Mouse (Mus musculus): ENCODE results near the gene Casp8. TPM values are rescaled to one million over a fixed set of nuclear protein-coding genes. Genes with fewer than 3 reads are reported as not detected.
A peak's percentile ranks its signal among the peaks of the same experiment; 100 is the strongest.
"Not testable (repeated sequence)": the region's sequence is repeated elsewhere in the genome, so short reads cannot be mapped to it uniquely, and the experiment has no call there.

Gene Casp8
- polyA plus RNA-seq, 1 experiment from 2014 or later, result 4.6 TPM

DNA sequence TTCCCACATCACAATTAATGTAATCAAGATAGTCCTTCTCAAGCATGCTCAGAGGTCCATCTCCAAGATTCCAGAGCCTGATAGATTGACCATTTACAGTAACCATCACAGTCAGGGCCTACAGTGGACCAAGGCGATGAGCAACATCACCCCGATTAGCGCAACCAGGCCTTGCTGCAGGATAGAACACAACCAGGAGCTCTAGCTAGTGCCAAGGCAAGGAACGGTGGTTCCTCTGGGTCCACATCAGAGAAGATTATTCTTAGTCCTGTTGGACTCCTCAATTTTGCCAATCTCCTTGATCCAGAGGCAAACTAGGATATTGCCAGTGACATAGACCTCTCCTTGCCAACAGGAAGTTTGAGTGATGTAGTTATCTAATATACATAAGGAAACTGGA, 6.8 kb upstream of the Casp8 start:
- ATAC-seq (ENCODE audit: low FRiP score, low TSS enrichment) (no peak), DNase-seq (no peak)
- H3K27ac ChIP-seq (replicated peaks; ENCODE audit: low read depth, low read length), result no peak overlapping the region
- no peaks in the 10 kb centered on the region for H3K4me1 ChIP-seq (ENCODE audit: control insufficient read depth, insufficient read depth, low read length)
- no peak overlapping the region for H3K4me3 ChIP-seq (replicated peaks; ENCODE audit: low read depth, low read length)
- WGBS, result 95% methylated on average over 4 of the region's 4 CpGs
- H3K4me2 ChIP-seq (ENCODE audit: low read length), result no peak overlapping the region
- H3K9me3 ChIP-seq (ENCODE audit: control insufficient read depth, low read length), result no peaks in the 10 kb centered on the region
- no peak overlapping the region for H3K9ac ChIP-seq (replicated peaks; ENCODE audit: low read length)
- H3K36me3 ChIP-seq (ENCODE audit: control insufficient read depth, insufficient read depth, low read length), result no peaks in the 10 kb centered on the region
- no peaks in the 10 kb centered on the region for H3K27me3 ChIP-seq (ENCODE audit: control insufficient read depth, insufficient read depth, low read length)

DNA sequence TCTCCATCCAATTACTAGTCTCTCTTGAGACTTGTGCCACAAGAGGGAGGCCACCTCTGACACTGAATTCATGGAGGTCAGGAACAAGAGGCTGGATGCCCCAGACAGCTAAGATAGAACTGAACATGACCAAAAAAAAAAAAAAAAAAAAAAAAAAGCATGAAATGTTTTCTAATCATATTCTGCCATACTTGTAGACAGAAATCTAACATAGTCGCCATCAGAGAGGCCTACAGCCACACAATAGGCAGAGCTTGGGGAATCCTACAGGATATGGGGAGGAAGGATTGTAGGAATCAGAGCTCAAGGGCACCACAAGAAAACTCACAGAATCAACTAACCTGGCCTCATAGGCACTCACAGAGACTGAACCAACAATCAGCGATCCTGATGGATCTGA, 469 bp upstream of the Casp8 start:
- Histone ChIP-seq H3K4me1 (ENCODE audit: control insufficient read depth, insufficient read depth, low read length) (no peaks in the 10 kb centered on the region), H3K9me3 (ENCODE audit: control insufficient read depth, low read length) (no peaks in the 10 kb centered on the region), H3K27ac (replicated peaks; ENCODE audit: low read depth, low read length) (no peak overlapping the region), H3K36me3 (ENCODE audit: control insufficient read depth, insufficient read depth, low read length) (no peaks in the 10 kb centered on the region), H3K27me3 (ENCODE audit: control insufficient read depth, insufficient read depth, low read length) (no peaks in the 10 kb centered on the region), H3K4me3 (replicated peaks; ENCODE audit: low read depth, low read length) (no peak overlapping the region), H3K4me2 (ENCODE audit: low read length) (no peak overlapping the region; the same call in 1 of the 2 replicates), H3K9ac (replicated peaks; ENCODE audit: low read length) (no peak overlapping the region)
- ATAC-seq (ENCODE audit: low FRiP score, low TSS enrichment) (no peak), DNase-seq (no peak)
- WGBS, result 57% methylated on average over 2 of the region's 2 CpGs

- H3K4me1 ChIP-seq (ENCODE audit: control insufficient read depth, insufficient read depth, low read length), result no peaks in the 10 kb centered on the region
- DNase-seq (no peak), ATAC-seq (ENCODE audit: low FRiP score, low TSS enrichment) (no peak)
- WGBS, result 2% methylated on average over 3 of the region's 3 CpGs
- H3K27me3 ChIP-seq (ENCODE audit: control insufficient read depth, insufficient read depth, low read length), result no peaks in the 10 kb centered on the region
- peak overlapping the region; percentile 76 for H3K4me2 ChIP-seq (ENCODE audit: low read length)
- H3K4me3 ChIP-seq (replicated peaks; ENCODE audit: low read depth, low read length), result peak overlapping the region; percentile 41
- no peaks in the 10 kb centered on the region for H3K36me3 ChIP-seq (ENCODE audit: control insufficient read depth, insufficient read depth, low read length)
- H3K9ac ChIP-seq (replicated peaks; ENCODE audit: low read length), result peak overlapping the region; percentile 39
- no peaks in the 10 kb centered on the region for H3K9me3 ChIP-seq (ENCODE audit: control insufficient read depth, low read length)
- no peak overlapping the region for H3K27ac ChIP-seq (replicated peaks; ENCODE audit: low read depth, low read length)
Measured at GRCm38 (mm10) chr1:58796059-58796363, 837 bp downstream of the Casp8 start.

GRCm38 (mm10) chr1:58796853-58797252, 1.7 kb downstream of the Casp8 start:
- no peak for DNase-seq
- 78% methylated on average over 4 of the region's 4 CpGs for WGBS
- Histone ChIP-seq H3K27me3 (ENCODE audit: control insufficient read depth, insufficient read depth, low read length) (no peaks in the 10 kb centered on the region), H3K4me1 (ENCODE audit: control insufficient read depth, insufficient read depth, low read length) (no peaks in the 10 kb centered on the region), H3K4me3 (replicated peaks; ENCODE audit: low read depth, low read length) (no peak overlapping the region), H3K9ac (replicated peaks; ENCODE audit: low read length) (no peak overlapping the region), H3K27ac (replicated peaks; ENCODE audit: low read depth, low read length) (no peak overlapping the region), H3K4me2 (ENCODE audit: low read length) (no peak overlapping the region), H3K36me3 (ENCODE audit: control insufficient read depth, insufficient read depth, low read length) (no peaks in the 10 kb centered on the region), H3K9me3 (ENCODE audit: control insufficient read depth, low read length) (no peaks in the 10 kb centered on the region)
- ATAC-seq (ENCODE audit: low FRiP score, low TSS enrichment), result no peak

- Histone ChIP-seq H3K9ac (replicated peaks; ENCODE audit: low read length) (no peak overlapping the region), H3K27me3 (ENCODE audit: control insufficient read depth, insufficient read depth, low read length) (no peaks in the 10 kb centered on the region), H3K4me3 (replicated peaks; ENCODE audit: low read depth, low read length) (no peak overlapping the region), H3K36me3 (ENCODE audit: control insufficient read depth, insufficient read depth, low read length) (no peaks in the 10 kb centered on the region), H3K9me3 (ENCODE audit: control insufficient read depth, low read length) (no peaks in the 10 kb centered on the region), H3K4me1 (ENCODE audit: control insufficient read depth, insufficient read depth, low read length) (no peaks in the 10 kb centered on the region), H3K27ac (replicated peaks; ENCODE audit: low read depth, low read length) (no peak overlapping the region), H3K4me2 (ENCODE audit: low read length) (no peak overlapping the region)
- DNase-seq (no peak), ATAC-seq (ENCODE audit: low FRiP score, low TSS enrichment) (no peak)
- WGBS, result 86% methylated on average over 2 of the region's 2 CpGs
Measured at GRCm38 (mm10) chr1:58797370-58797769, 2.2 kb downstream of the Casp8 start.

GRCm38 (mm10) chr1:58798911-58799310, 3.7 kb downstream of the Casp8 start:
- no peak for DNase-seq
- WGBS, result 94% methylated on average over 4 of the region's 4 CpGs

DNA sequence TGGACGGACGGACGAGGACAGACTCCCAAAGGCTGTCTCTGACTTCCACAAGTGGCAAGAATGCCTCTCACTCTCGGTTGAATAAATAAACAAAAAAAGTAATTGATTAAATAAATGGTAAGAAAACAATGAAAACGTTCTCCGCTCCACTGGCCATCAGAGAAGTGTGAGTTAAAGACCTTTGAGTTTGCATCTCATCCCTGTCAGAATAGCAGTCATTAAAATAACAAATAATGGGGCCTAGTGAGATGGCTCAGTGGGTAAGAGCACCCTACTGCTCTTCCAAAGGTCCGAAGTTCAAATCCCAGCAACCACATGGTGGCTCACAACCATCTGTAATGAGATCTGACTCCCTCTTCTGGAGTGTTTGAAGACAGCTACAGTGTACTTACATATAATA, 5.5 kb downstream of the Casp8 start:
- 87% methylated on average over 7 of the region's 7 CpGs for WGBS
- not testable (repeated sequence) for H3K4me3 ChIP-seq (replicated peaks; ENCODE audit: low read depth, low read length); H3K4me2 ChIP-seq (ENCODE audit: low read length); H3K9ac ChIP-seq (replicated peaks; ENCODE audit: low read length); H3K27me3 ChIP-seq (ENCODE audit: control insufficient read depth, insufficient read depth, low read length); H3K4me1 ChIP-seq (ENCODE audit: control insufficient read depth, insufficient read depth, low read length); H3K36me3 ChIP-seq (ENCODE audit: control insufficient read depth, insufficient read depth, low read length); H3K9me3 ChIP-seq (ENCODE audit: control insufficient read depth, low read length); ATAC-seq (ENCODE audit: low FRiP score, low TSS enrichment); H3K27ac ChIP-seq (replicated peaks; ENCODE audit: low read depth, low read length); DNase-seq

More at GRCm38 (mm10) chr1:58798911-58799310, 3.7 kb downstream of the Casp8 start:
- no peak for ATAC-seq (ENCODE audit: low FRiP score, low TSS enrichment)
- no peaks in the 10 kb centered on the region for H3K9me3 ChIP-seq (ENCODE audit: control insufficient read depth, low read length)
- H3K4me3 ChIP-seq (replicated peaks; ENCODE audit: low read depth, low read length), result no peak overlapping the region
- no peaks in the 10 kb centered on the region for H3K4me1 ChIP-seq (ENCODE audit: control insufficient read depth, insufficient read depth, low read length)
- H3K9ac ChIP-seq (replicated peaks; ENCODE audit: low read length), result no peak overlapping the region
- no peaks in the 10 kb centered on the region for H3K36me3 ChIP-seq (ENCODE audit: control insufficient read depth, insufficient read depth, low read length)
- no peaks in the 10 kb centered on the region for H3K27me3 ChIP-seq (ENCODE audit: control insufficient read depth, insufficient read depth, low read length)
- H3K27ac ChIP-seq (replicated peaks; ENCODE audit: low read depth, low read length), result no peak overlapping the region
- H3K4me2 ChIP-seq (ENCODE audit: low read length), result no peak overlapping the region

- DNase-seq, result no peak
- ATAC-seq (ENCODE audit: low FRiP score, low TSS enrichment), result no peak
- Histone ChIP-seq H3K9ac (replicated peaks; ENCODE audit: low read length) (no peak overlapping the region), H3K9me3 (ENCODE audit: control insufficient read depth, low read length) (no peaks in the 10 kb centered on the region), H3K4me2 (ENCODE audit: low read length) (no peak overlapping the region), H3K27me3 (ENCODE audit: control insufficient read depth, insufficient read depth, low read length) (no peaks in the 10 kb centered on the region), H3K27ac (replicated peaks; ENCODE audit: low read depth, low read length) (no peak overlapping the region), H3K4me1 (ENCODE audit: control insufficient read depth, insufficient read depth, low read length) (no peaks in the 10 kb centered on the region), H3K36me3 (ENCODE audit: control insufficient read depth, insufficient read depth, low read length) (no peaks in the 10 kb centered on the region), H3K4me3 (replicated peaks; ENCODE audit: low read depth, low read length) (no peak overlapping the region)
- 93% methylated on average over 8 of the region's 8 CpGs for WGBS
Measured at GRCm38 (mm10) chr1:58801558-58802285, 6.5 kb downstream of the Casp8 start.
